Mouse (Mus musculus) heart, embryonic 14.5 days (tissue): ENCODE results near the gene Atg4d. TPM values are rescaled to one million over a fixed set of nuclear protein-coding genes. Genes with fewer than 3 reads are reported as not detected.
A peak's percentile ranks its signal among the peaks of the same experiment; 100 is the strongest.
"Not testable (repeated sequence)": the region's sequence is repeated elsewhere in the genome, so short reads cannot be mapped to it uniquely, and the experiment has no call there.

ENCODE experiments used
- ATAC-seq: fragments of 200-750 bp; cut with Nextera tagmentation; 2 replicates; pipeline ENCODE4 v1.8.0; 2017; ENCODE audit warnings: low read depth, moderate TSS enrichment; ENCODE audit not compliant: insufficient number of reproducible peaks, insufficient read depth, low FRiP score
- H3K27ac ChIP-seq, 2 experiments: fragments of 200-500 bp in 1 of 2; fragments of 300-500 bp in 1 of 2; sonication (generic) in 1 of 2; replicated peaks in 1 of 2; 2 replicates each; pipeline ENCODE4 v1.5.1; 2012 to 2014; ENCODE audit warnings: low read depth in 2 of 2, low read length in 2 of 2, control low read depth in 1 of 2, mild to moderate bottlenecking in 1 of 2, mixed read lengths in 1 of 2; ENCODE audit not compliant: control insufficient read depth in 1 of 2, insufficient read depth in 1 of 2
- H3K27me3 ChIP-seq: fragments of 300-500 bp; sonication (generic); 2 replicates; pipeline ENCODE4 v1.6.1; 2014; ENCODE audit warnings: mild to moderate bottlenecking, low read length, control low read depth; ENCODE audit not compliant: control insufficient read depth, insufficient read depth
- H3K36me3 ChIP-seq: fragments of 300-500 bp; sonication (generic); 2 replicates; pipeline ENCODE4 v1.6.1; 2014; ENCODE audit warnings: mild to moderate bottlenecking, control low read depth, low read length, mixed read lengths; ENCODE audit not compliant: control insufficient read depth, insufficient read depth
- H3K4me1 ChIP-seq, 2 experiments: fragments of 200-500 bp in 1 of 2; fragments of 300-500 bp in 1 of 2; sonication (generic) in 1 of 2; 2 replicates each; pipeline ENCODE4 v1.6.1; 2012 to 2014; ENCODE audit warnings: low read length in 2 of 2, control low read depth in 1 of 2, mixed read lengths in 1 of 2; ENCODE audit not compliant: control insufficient read depth in 2 of 2, insufficient read depth in 2 of 2
- H3K4me2 ChIP-seq: fragments of 300-500 bp; sonication (generic); 2 replicates; pipeline ENCODE4 v1.6.1; 2014; ENCODE audit warnings: mild to moderate bottlenecking, low read length
- H3K4me3 ChIP-seq, 2 experiments: fragments of 200-500 bp in 1 of 2; fragments of 300-500 bp in 1 of 2; sonication (generic) in 1 of 2; 2 replicates each; pipeline ENCODE4 v1.5.1; 2012 to 2014; ENCODE audit warnings: low read length in 2 of 2, mild to moderate bottlenecking in 2 of 2, control low read depth in 1 of 2, low read depth in 1 of 2, moderate library complexity in 1 of 2; ENCODE audit not compliant: control insufficient read depth in 1 of 2, insufficient read depth in 1 of 2
- H3K9ac ChIP-seq: fragments of 300-500 bp; sonication (generic); 2 replicates; pipeline ENCODE4 v1.6.1; 2014; ENCODE audit warnings: mild to moderate bottlenecking, low read length
- H3K9me3 ChIP-seq: fragments of 300-500 bp; sonication (generic); 2 replicates; pipeline ENCODE4 v1.6.1; 2016; ENCODE audit warnings: low read length, control low read depth; ENCODE audit not compliant: control insufficient read depth
- WGBS: fragments of 180-500 bp; shearing (Covaris S2); extraction: QIAGEN DNeasy Blood & Tissue Kit; methylation state at CpG from one replicate; pipeline ENCODE4 v1.1.7; 2014; 5-methylcytosine and 5-hydroxymethylcytosine counted together
- polyA plus RNA-seq: library from polyadenylated mRNA; unstranded; fragments of >200 nt; fragmentation: Nextera tagmentation; extraction: Ambion mirVana; gene quantifications from 2 replicates; pipeline ENCODE4 v1.2.1, GENCODE M21; 2014

Atg4d gene
- polyA plus RNA-seq, 1 experiment from 2014 or later, result 51.4 TPM

GRCm38 (mm10) chr9:21321513-21321835, 56.4 kb downstream of the Atg4d start:
- WGBS, result 3% methylated on average over 6 of the region's 6 CpGs
- no peak for ATAC-seq
- H3K36me3 ChIP-seq, result peaks cover 6% of the 10 kb centered on the region; the same call in 1 of the 2 replicates

GRCm38 (mm10) chr9:21322211-21322916, 57.3 kb downstream of the Atg4d start:
- peaks cover 7% of the 10 kb centered on the region; the same call in 1 of the 2 replicates for H3K36me3 ChIP-seq
- no peaks in the 10 kb centered on the region for H3K27me3 ChIP-seq
- peak overlapping the region; percentile 63 to 79; a peak in 3 of 4 replicates for H3K4me3 ChIP-seq
- no peak for ATAC-seq
- H3K9ac ChIP-seq, result peak overlapping the region; percentile 81
- peaks cover 9 to 19% of the 10 kb centered on the region in 2 experiments; a peak in 3 of 4 replicates for H3K4me1 ChIP-seq
- peak overlapping the region; percentile 95 for H3K4me2 ChIP-seq
- H3K27ac ChIP-seq, result peak overlapping the region in 1 of 2 experiments; percentile 72; a peak in 2 of 4 replicates
- H3K9me3 ChIP-seq, result no peaks in the 10 kb centered on the region
- 72% methylated on average over 19 of the region's 19 CpGs for WGBS

More at GRCm38 (mm10) chr9:21321513-21321835, 56.4 kb downstream of the Atg4d start:
- Histone ChIP-seq H3K4me1 (peaks cover 9 to 18% of the 10 kb centered on the region in 2 experiments; a peak in 3 of 4 replicates), H3K27me3 (no peaks in the 10 kb centered on the region), H3K9me3 (no peaks in the 10 kb centered on the region), H3K27ac (peak overlapping the region; percentile 35 to 72), H3K4me3 (peak overlapping the region; percentile 63 to 79), H3K9ac (peak overlapping the region; percentile 81), H3K4me2 (peak overlapping the region; percentile 95)

GRCm38 (mm10) chr9:21322917-21323297, 57.8 kb downstream of the Atg4d start:
- not testable (repeated sequence) for H3K9ac ChIP-seq, H3K36me3 ChIP-seq, ATAC-seq, H3K4me3 ChIP-seq, H3K9me3 ChIP-seq, H3K27me3 ChIP-seq, H3K27ac ChIP-seq
- Histone ChIP-seq H3K4me2 (peak overlapping the region; percentile 95; the same call in 1 of the 2 replicates), H3K4me1 (peaks cover 9 to 21% of the 10 kb centered on the region in 2 experiments; a peak in 3 of 4 replicates)
- WGBS, result 84% methylated on average over 7 of the region's 8 CpGs

- no peak overlapping the region for H3K4me3 ChIP-seq
- no peaks in the 10 kb centered on the region for H3K27me3 ChIP-seq
- ATAC-seq, result no peak
- H3K9me3 ChIP-seq, result no peaks in the 10 kb centered on the region
- WGBS, result 76% methylated on average over 11 of the region's 11 CpGs
- H3K9ac ChIP-seq, result no peak overlapping the region
- peaks cover 10 to 21% of the 10 kb centered on the region in 2 experiments; a peak in 3 of 4 replicates for H3K4me1 ChIP-seq
- peaks cover 7% of the 10 kb centered on the region; the same call in 1 of the 2 replicates for H3K36me3 ChIP-seq
- H3K27ac ChIP-seq, result no peak overlapping the region
- no peak overlapping the region for H3K4me2 ChIP-seq
Observed at GRCm38 (mm10) chr9:21324269-21324668, 59.2 kb downstream of the Atg4d start.

Other genes with a start within 250 kb of the Atg4d start
- 13.9 and 14.4 TPM in 2 replicates for gene Icam1, start 249.3 kb upstream of the Atg4d start, polyA plus RNA-seq
- 1.3 and 1.9 TPM in 2 replicates for gene Icam4, start 235.9 kb upstream of the Atg4d start, polyA plus RNA-seq
- 0.08 TPM in 1 of 2 replicates, not detected in the other for gene Icam5, start 233.2 kb upstream of the Atg4d start, polyA plus RNA-seq
- gene Zglp1, start 198.2 kb upstream of the Atg4d start, polyA plus RNA-seq, result 1.1 TPM in 1 of 2 replicates, not detected in the other
- 0.12 and 0.49 TPM in 2 replicates for gene Gm49373, start 192.2 kb upstream of the Atg4d start, polyA plus RNA-seq
- 45.1 and 50.8 TPM in 2 replicates for gene Fdx1l, start 191.7 kb upstream of the Atg4d start, polyA plus RNA-seq
- gene Gm38431, start 173.3 kb upstream of the Atg4d start, polyA plus RNA-seq, result 1.3 and 1.4 TPM in 2 replicates
- 43.9 and 44.9 TPM in 2 replicates for gene Raver1, start 173.3 kb upstream of the Atg4d start, polyA plus RNA-seq
- gene Tyk2, start 134.1 kb upstream of the Atg4d start, polyA plus RNA-seq, result 11.2 and 11.9 TPM in 2 replicates
- gene Cdc37, start 115.3 kb upstream of the Atg4d start, polyA plus RNA-seq, result 209 and 212 TPM in 2 replicates
- 11.0 and 11.8 TPM in 2 replicates for gene Pde4a, start 99.6 kb upstream of the Atg4d start, polyA plus RNA-seq
- 31.5 and 32.3 TPM in 2 replicates for gene Keap1, start 25.9 kb upstream of the Atg4d start, polyA plus RNA-seq
- gene S1pr5, start 16.9 kb upstream of the Atg4d start, polyA plus RNA-seq, result 0.18 and 0.26 TPM in 2 replicates
- 7.6 and 12.6 TPM in 2 replicates for gene Kri1, start 22.7 kb downstream of the Atg4d start, polyA plus RNA-seq
- gene Cdkn2d, start 26.1 kb downstream of the Atg4d start, polyA plus RNA-seq, result 94.7 and 96.9 TPM in 2 replicates
- gene Ap1m2, start 47.0 kb downstream of the Atg4d start, polyA plus RNA-seq, result 0.30 TPM in 1 of 2 replicates, not detected in the other
- gene Slc44a2, start 55.4 kb downstream of the Atg4d start, polyA plus RNA-seq, result 66.4 and 67.9 TPM in 2 replicates
- 103 and 109 TPM in 2 replicates for gene Ilf3, start 102.6 kb downstream of the Atg4d start, polyA plus RNA-seq
- gene Qtrt1, start 146.5 kb downstream of the Atg4d start, polyA plus RNA-seq, result 22.7 and 24.3 TPM in 2 replicates
- gene Dnm2, start 159.6 kb downstream of the Atg4d start, polyA plus RNA-seq, result 57.1 and 58.2 TPM in 2 replicates
- 77.5 and 81.4 TPM in 2 replicates for gene Tmed1, start 245.0 kb downstream of the Atg4d start, polyA plus RNA-seq